Mouse (Mus musculus) natural killer cell, adult 2 months (primary cell): ENCODE results near the gene Sprr2j-ps.

ENCODE experiments used
- DNase-seq, 2 experiments: peaks; one replicate each; pipeline ENCODE4 v3.0.0; 2022; ENCODE audit warnings: low spot score in 2 of 2

Gene Sprr2j-ps

DNA sequence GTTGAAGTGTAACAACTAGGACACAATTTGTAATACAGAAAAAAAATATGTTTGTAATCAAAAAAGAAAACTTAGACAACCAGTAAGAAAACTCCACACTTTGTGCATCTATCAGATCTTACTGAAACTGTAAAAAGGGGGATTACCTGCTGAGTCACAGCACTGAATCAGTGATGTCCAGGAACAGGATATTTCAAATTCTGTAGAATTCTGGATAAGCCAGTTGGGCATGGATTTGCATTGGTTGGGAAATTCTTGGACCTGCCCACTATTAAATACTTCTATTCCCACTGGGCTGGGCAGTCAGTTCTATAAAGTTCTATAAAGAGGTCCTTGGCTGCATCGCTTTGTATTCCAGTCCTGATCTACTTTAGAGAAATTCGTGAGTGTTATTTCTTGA is at the start of gene Sprr2j-ps:
Sprr2j-ps (plus strand) TSS at position 301 of the 400 bp plus-strand sequence.
- no peak for DNase-seq

DNA sequence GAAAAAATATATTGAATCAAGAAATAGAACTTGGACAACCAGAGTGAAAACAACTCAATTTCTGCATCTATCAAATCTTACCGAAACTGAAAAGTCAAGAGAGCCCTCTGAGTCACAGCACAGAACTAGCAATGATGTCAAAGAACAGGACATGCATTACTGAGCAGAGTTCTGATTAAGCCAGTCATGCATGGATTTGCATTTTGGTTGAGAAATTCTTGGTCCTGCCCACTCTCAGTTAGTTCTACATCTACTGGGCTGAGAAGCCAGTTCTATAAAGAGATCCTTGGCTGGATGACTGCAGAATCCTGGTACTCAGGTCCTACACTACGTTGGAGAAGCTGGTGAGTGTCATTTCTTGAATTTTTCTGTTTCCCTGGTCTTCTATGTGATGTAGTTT is 44.3 kb upstream of the Sprr2j-ps start:
- DNase-seq = no peak

DNA sequence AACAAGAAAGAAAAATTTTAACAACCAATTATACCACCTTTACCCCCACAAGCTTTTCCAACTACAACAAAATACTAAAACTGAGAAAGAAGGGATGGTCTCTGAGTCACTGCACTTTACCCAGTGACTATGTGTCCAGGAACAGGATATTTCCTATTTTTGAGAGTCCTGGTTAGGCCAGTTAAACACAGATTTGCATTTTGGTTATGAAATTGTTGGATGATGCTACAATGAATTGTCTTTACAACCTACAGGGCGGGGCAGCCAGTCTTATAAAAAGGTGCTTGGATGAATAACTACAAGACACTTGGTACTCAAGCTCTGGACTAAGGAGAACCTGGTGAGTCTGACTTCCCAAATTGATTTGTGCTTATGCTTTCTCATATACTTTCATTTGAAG is 32.5 kb upstream of the Sprr2j-ps start, which contains the start of gene Sprr2h:
Sprr2h (plus strand) TSS at position 301 of the 400 bp plus-strand sequence.
- no peak for DNase-seq

DNA sequence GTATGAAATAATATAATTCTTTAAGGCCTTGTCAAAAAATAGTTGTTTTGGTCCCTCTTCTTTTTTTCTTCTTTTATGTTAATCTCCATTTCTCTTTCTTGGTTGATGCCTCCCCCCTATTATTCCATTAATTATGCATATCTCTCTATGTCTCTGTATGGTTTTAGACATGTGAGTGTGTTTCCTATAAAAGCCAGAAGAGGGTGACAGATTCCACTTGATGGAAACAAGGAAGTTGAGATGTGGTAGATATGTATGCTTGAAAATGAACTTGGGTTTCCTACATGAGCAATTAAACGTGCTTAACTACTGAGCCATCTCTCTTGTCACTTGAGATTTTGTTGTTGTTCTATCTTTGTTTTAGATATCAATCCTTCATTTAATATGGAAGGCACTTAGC is 23.6 kb upstream of the Sprr2j-ps start:
- DNase-seq = no peak

GRCm38 (mm10) chr3:92407691-92408090 is 10.2 kb upstream of the Sprr2j-ps start, which contains the start of gene Sprr2i:
TSS of gene Sprr2i (plus strand) at chr3:92407991.
- DNase-seq = no peak

GRCm38 (mm10) chr3:92429323-92429722 is 11.4 kb downstream of the Sprr2j-ps start, which contains the start of gene Gm9774:
TSS of gene Gm9774 (minus strand) at chr3:92429423.
- no peak for DNase-seq

DNA sequence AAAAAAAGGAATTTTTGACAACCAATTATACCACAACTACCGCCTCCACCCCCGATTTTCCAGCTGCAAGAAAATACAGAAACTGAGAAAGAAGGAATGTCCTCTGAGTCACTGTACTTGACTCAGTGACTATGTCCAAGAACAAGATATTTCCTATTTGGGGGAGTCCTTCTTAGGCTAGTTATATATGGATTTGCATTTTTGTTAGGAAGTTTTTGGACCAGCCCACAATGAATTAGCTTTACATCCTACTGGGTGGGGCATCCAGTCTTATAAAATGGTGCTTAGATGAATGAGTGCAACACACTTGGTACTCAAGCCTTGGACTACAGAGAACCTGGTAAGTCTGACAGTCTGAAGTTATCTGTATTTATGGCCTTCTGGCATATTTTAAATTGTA is 14.4 kb downstream of the Sprr2j-ps start, which contains the start of gene Sprr2k:
Sprr2k (plus strand) TSS at position 301 of the 400 bp plus-strand sequence.
- DNase-seq = no peak

GRCm38 (mm10) chr3:92438689-92439088 is 20.8 kb downstream of the Sprr2j-ps start, which contains the start of gene Sprr1b:
TSS of gene Sprr1b (minus strand) at chr3:92438789.
- DNase-seq = no peak

DNA sequence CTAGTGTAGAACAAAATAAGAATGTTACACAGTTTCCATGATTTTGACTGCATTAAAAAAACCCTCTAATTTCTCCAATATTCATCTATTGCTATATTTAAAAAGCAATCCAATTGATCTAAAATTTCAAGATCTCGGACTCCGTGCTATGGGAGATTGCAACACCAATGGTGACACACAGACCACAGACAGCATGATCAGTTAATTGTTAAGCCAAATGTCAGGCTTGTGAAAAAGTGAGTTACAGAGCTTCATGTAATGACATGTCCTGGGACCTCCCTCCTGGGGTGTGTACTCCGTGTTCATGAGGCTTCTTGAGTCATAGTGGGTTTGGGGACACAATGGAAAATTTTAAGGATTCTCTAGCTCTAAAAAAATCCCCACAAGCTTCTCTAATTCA is 22.3 kb downstream of the Sprr2j-ps start:
- no peak for DNase-seq

- DNase-seq = no peak
Measured at GRCm38 (mm10) chr3:92455151-92455550, 37.3 kb downstream of the Sprr2j-ps start.

GRCm38 (mm10) chr3:92458620-92459019 is 40.7 kb downstream of the Sprr2j-ps start, which contains the start of gene Sprr3:
TSS of gene Sprr3 (minus strand) at chr3:92458720.
- DNase-seq = no peak

DNA sequence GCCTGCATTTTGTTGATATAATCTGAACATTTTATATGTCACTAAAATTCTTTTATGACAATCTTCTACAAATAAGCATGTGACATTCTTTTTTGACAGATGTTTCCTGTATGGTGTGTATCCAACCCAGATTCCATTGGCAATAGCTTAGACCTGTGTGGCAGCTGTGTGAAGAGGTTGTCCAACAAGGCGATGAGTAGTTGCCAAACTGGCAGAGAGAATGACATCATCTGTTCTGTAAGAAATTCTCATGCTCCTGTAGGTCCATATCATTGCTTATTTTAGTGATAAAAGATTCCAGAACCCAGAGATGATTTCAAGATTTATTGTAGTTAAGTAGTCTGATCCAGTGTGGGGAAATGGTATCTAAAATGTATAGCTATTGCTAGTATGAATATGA is 48.7 kb downstream of the Sprr2j-ps start:
- no peak for DNase-seq

DNA sequence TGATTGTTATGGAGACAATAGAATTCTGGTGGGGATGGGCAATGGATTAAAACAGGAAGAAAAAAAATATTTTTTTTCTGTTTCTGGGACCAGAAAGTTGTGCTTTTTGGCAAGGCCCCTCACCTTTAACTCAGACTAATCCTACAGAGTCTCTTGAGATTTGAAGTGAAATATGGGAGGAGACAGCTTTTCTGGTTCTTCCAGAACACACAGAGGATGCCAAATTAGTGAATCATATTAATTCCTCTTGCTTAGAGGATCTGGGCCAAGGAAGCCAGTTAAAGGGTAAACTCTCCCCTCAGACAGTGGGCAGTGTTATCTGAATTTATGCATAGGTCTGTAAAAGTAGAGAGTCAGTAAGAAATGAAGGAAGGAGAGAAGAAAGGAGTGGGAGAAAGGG is 49.5 kb downstream of the Sprr2j-ps start:
- DNase-seq = no peak
